Mouse (Mus musculus) megakaryocyte progenitor cell, adult 5-6 weeks (primary cell): ENCODE results near the gene Plch2. TPM values are rescaled to one million over a fixed set of nuclear protein-coding genes. Genes with fewer than 3 reads are reported as not detected.

ENCODE experiments used
- ATAC-seq: replicated peaks from 2 replicates; pipeline ENCODE4 v1.8.0; 2016; ENCODE audit warnings: mild to moderate bottlenecking, moderate TSS enrichment, inconsistent platforms; ENCODE audit not compliant: poor library complexity
- total RNA-seq, 2 experiments: library from RNA; stranded (forward) in 1 of 2; stranded (reverse) in 1 of 2; fragments of 157-497, 149-512 nt in 1 of 2; fragments of 200-1000 nt in 1 of 2; gene quantifications; 2 replicates each; pipeline versions ENCODE4 v1.2.3 to v1.2.4; 2015 to 2017

Plch2 gene
- total RNA-seq, 2 experiments from 2014 or later = not detected

GRCm38 (mm10) chr4:155024170-155025010 is 32.2 kb downstream of the Plch2 start:
- ATAC-seq = no peak

- no peak for ATAC-seq
These were observed 34.2 kb downstream of the Plch2 start for GRCm38 (mm10) chr4:155022228-155022855.

GRCm38 (mm10) chr4:155020813-155021212 is 35.8 kb downstream of the Plch2 start:
- no peak for ATAC-seq

- no peak for ATAC-seq
These were observed 36.4 kb downstream of the Plch2 start for GRCm38 (mm10) chr4:155020141-155020540.

GRCm38 (mm10) chr4:155019336-155019847 is 37.2 kb downstream of the Plch2 start:
- ATAC-seq = no peak; the same call in 1 of the 2 replicates

- peak; percentile 56 for ATAC-seq
These were observed 37.8 kb downstream of the Plch2 start for GRCm38 (mm10) chr4:155018601-155019335.

GRCm38 (mm10) chr4:155018066-155018465 is 38.5 kb downstream of the Plch2 start:
- no peak for ATAC-seq

- ATAC-seq = no peak
These were observed 39.2 kb downstream of the Plch2 start for GRCm38 (mm10) chr4:155017253-155017878.

- ATAC-seq = no peak
These were observed 39.8 kb downstream of the Plch2 start for GRCm38 (mm10) chr4:155016807-155017206.

- no peak for ATAC-seq
These were observed 41.0 kb downstream of the Plch2 start for GRCm38 (mm10) chr4:155015550-155015949.

- no peak for ATAC-seq
These were observed 41.8 kb downstream of the Plch2 start for GRCm38 (mm10) chr4:155014791-155015190.

- ATAC-seq = no peak
These were observed 42.3 kb downstream of the Plch2 start for GRCm38 (mm10) chr4:155014244-155014643.

GRCm38 (mm10) chr4:155012788-155013187 is 43.8 kb downstream of the Plch2 start:
- ATAC-seq = peak; percentile 94

GRCm38 (mm10) chr4:155012115-155012514 is 44.5 kb downstream of the Plch2 start:
- ATAC-seq = no peak

- ATAC-seq = no peak
These were observed 45.1 kb downstream of the Plch2 start for GRCm38 (mm10) chr4:155011312-155012025.

GRCm38 (mm10) chr4:155010870-155011269 is 45.7 kb downstream of the Plch2 start:
- ATAC-seq = no peak

- no peak for ATAC-seq
These were observed 47.4 kb downstream of the Plch2 start for GRCm38 (mm10) chr4:155009216-155009615.

- ATAC-seq = no peak
These were observed 48.5 kb downstream of the Plch2 start for GRCm38 (mm10) chr4:155008075-155008474.

- ATAC-seq = no peak
These were observed 48.9 kb downstream of the Plch2 start for GRCm38 (mm10) chr4:155007641-155008040.

- ATAC-seq = no peak
These were observed 50.3 kb downstream of the Plch2 start for GRCm38 (mm10) chr4:155006296-155006695.
